Mouse (Mus musculus) macrophage (primary cell): ENCODE data around the gene Fga. TPM values are rescaled to one million over a fixed set of nuclear protein-coding genes. Genes with fewer than 3 reads are reported as not detected.

ENCODE experiments used
- H3K27ac ChIP-seq: fragments of 350-480 bp; formaldehyde crosslinking; 2 replicates; pipeline ENCODE4 v1.9.0; 2021
- H3K36me3 ChIP-seq: fragments of 350-480 bp; formaldehyde crosslinking; 2 replicates; pipeline ENCODE4 v1.9.0; 2021; ENCODE audit errors: inconsistent target
- H3K4me3 ChIP-seq: fragments of 350-480 bp; formaldehyde crosslinking; 2 replicates; pipeline ENCODE4 v1.9.0; 2021; ENCODE audit errors: inconsistent target
- H3K79me2 ChIP-seq: fragments of 350-480 bp; formaldehyde crosslinking; 2 replicates; pipeline ENCODE4 v1.9.0; 2021; ENCODE audit errors: inconsistent target
- WGBS: methylation state at CpG from one replicate; pipeline ENCODE4 v1.1.7; 2026; ENCODE audit warnings: inconsistent platforms; ENCODE audit not compliant: missing documents; 5-methylcytosine and 5-hydroxymethylcytosine counted together
- polyA plus RNA-seq: library from polyadenylated mRNA; stranded (reverse); fragments of 250-400 nt; gene quantifications from 3 replicates; pipeline ENCODE4 v1.2.4, GENCODE M21; 2018; ENCODE audit warnings: inconsistent platforms

Fga gene
- polyA plus RNA-seq, 1 experiment from 2014 or later, result not detected

DNA sequence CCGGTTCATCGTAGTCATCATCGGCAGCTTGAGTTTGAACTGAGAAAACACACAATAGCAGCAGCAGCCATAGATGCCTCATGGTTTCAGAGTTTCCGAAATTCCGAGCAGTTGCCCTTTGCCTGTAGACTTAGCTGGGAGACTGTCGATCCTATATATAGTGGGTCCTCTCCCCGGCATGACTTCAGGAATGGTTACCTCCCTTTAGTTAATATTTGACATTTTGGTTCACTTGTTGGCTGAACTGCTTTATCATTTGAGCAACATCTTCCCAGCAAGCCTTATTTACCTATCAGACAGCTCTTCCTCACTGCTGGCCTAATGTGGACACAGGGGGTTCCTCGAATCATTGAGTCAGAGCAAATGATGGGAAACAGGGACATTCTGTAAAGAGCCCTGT, 23.8 kb downstream of the Fga start, which contains the start of gene Fgb:
Gene Fgb, minus strand, starts transcription at position 184 of the 400 bp plus-strand sequence.
- no peaks in the 10 kb centered on the region for H3K36me3 ChIP-seq
- H3K27ac ChIP-seq, result no peak within 1 kb of the TSS
- H3K4me3 ChIP-seq, result no peak within 1 kb of the TSS
- 93% methylated on average over 8 of the region's 8 CpGs for WGBS
- H3K79me2 ChIP-seq, result no peaks in the 10 kb centered on the region

DNA sequence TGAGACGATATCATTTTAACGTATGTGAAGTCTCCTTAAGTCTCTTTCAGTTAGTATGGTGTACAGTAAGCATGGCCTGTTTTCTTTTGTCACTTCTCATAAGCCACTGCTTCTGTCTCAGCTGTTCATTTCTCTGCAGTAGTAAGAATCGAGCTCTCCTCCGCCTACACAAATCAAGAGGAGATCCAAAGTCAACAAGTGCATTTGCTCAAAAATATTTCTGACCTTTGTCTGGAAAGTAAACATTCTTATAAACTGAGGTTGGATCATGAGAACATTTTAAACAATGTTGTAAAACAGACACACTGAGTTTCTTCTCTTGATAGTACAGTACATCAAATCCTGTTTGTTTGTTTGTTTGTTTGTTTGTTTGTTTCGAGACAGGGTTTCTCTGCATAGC, 24.8 kb downstream of the Fga start:
- H3K27ac ChIP-seq, result no peak overlapping the region
- 94% methylated on average over 5 of the region's 5 CpGs for WGBS
- no peaks in the 10 kb centered on the region for H3K36me3 ChIP-seq
- H3K79me2 ChIP-seq, result peaks cover 3% of the 10 kb centered on the region
- H3K4me3 ChIP-seq, result no peak overlapping the region

DNA sequence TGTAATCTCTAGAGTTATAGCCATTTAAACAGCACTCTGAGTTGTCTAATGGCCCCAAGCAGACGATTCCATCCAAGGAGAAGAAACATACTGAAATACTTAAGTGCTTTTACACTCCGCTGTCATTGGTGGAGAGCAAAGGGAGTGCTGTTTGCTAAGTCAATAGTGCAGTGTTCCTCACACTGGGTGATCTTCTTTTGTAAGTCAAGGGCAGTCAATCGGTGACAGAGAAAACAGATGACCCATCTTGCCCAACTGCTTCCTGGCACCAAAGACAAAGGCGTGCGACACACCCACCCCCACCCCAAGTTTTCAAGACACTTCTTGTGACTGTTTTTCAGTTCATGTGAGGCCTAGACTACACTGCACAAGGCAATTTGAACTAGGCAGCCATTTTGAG, 26.2 kb downstream of the Fga start:
- Histone ChIP-seq H3K27ac (no peak overlapping the region), H3K4me3 (no peak overlapping the region), H3K36me3 (no peaks in the 10 kb centered on the region), H3K79me2 (peaks cover 17% of the 10 kb centered on the region)
- 94% methylated on average over 5 of the region's 5 CpGs for WGBS

DNA sequence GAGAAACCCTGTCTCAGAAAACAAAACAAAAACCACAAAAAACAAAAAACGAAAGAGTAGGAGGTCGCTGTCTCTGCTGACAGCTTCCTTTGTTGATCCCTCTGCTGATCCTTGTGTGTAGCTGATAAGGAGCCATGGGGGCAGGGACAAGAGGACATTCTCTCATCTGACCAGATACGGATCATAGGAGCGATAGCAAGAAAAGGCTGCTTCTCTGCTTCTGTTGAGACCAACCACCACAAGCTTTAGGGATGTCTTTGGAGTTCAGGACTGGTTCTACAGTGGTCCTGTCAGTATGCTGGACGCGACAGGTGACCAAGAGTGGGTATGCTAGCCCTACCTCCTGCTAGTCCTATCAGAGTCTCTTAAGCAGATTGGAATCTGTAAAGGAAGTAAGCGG, 27.2 kb downstream of the Fga start:
- WGBS, result 91% methylated on average over 7 of the region's 7 CpGs
- no peak overlapping the region for H3K4me3 ChIP-seq
- no peaks in the 10 kb centered on the region for H3K36me3 ChIP-seq
- peaks cover 24% of the 10 kb centered on the region for H3K79me2 ChIP-seq
- no peak overlapping the region for H3K27ac ChIP-seq

DNA sequence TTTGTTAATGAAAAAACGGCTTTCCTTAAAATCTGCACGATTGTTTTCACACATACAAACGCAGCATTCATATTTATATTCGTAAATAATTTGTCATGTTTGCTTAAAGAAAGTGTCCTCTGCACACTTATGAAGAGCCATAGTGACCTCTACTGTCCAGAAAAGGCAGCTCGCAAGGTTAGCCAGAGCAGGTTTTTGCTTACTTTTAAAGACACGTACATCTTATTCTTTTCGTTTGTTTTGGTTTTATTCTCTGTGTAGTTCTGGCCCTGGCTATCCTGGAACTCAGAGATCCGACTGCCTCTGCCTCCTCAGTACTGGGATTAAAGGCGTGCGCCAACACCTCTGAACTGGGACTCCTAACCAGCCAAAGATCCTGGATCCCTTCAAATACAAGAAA, 27.9 kb downstream of the Fga start:
- H3K36me3 ChIP-seq, result no peaks in the 10 kb centered on the region
- H3K4me3 ChIP-seq, result no peak overlapping the region
- H3K27ac ChIP-seq, result no peak overlapping the region
- WGBS, result 34% methylated on average over 10 of the region's 10 CpGs
- H3K79me2 ChIP-seq, result peaks cover 24% of the 10 kb centered on the region

DNA sequence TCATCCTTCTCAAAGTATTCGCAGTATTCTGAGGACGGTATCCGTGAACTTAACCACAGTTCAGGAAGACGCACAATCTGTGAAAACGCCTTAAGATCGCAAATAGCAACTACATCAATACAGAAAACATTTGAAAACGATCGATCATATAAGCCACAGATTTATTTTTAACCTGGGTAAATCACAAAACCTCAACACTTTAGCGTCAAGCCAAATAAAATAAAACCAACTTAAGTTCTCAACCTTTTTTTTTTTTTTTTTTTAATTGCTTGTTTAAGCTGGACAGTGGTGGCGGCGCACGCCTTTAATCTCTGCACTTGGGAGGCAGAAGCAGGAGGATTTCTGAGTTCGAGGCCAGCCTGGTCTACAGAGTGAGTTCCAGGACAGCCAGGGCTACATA, 28.9 kb downstream of the Fga start:
- Histone ChIP-seq H3K36me3 (peaks cover 9% of the 10 kb centered on the region), H3K79me2 (peaks cover 24% of the 10 kb centered on the region), H3K4me3 (peak overlapping the region; percentile 36), H3K27ac (no peak overlapping the region)
- WGBS, result 21% methylated on average over 13 of the region's 13 CpGs

DNA sequence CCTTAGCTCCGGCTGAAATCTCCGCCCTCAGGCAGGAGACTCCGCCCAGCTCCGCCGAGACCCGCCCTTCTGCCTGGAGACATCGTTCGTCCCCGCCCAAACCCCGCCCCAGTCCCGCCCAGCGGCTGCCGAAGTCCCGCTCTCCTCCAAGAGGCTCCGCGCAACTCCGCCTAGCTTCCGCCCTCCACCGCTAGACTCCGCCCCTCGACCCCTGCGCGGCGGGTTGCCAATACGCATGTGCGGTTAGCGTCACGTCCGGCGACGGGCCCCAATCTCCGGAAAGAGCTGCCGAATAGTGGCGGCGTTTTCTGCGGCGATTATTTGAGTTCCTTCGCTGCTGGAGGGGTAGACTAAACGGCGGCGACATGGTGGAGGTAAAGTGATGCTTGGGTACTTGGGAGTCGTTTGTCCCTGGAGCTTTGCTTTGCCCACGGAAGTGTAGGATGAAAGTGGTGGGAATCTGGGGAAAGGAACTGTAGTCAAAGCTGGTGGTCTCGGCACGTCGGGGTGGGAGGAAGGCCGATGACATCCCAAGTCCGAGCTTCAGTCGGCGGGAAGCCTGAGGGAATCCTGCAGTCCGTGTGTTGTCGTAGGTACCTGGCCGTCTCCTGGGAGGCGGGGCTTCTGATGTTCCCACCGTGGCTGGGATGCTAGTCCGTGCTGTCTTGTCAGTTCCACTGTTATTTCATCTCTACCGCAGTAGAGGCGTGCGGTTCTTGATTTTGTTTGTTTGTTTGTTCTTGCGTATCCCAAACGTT, 29.6 kb downstream of the Fga start, which contains the start of gene Plrg1:
Gene Plrg1, plus strand, starts transcription at position 242 of the 758 bp plus-strand sequence.
- 0% methylated on average over 60 of the region's 61 CpGs for WGBS
- H3K79me2 ChIP-seq, result peaks cover 24% of the 10 kb centered on the region
- peaks cover 16% of the 10 kb centered on the region for H3K36me3 ChIP-seq

DNA sequence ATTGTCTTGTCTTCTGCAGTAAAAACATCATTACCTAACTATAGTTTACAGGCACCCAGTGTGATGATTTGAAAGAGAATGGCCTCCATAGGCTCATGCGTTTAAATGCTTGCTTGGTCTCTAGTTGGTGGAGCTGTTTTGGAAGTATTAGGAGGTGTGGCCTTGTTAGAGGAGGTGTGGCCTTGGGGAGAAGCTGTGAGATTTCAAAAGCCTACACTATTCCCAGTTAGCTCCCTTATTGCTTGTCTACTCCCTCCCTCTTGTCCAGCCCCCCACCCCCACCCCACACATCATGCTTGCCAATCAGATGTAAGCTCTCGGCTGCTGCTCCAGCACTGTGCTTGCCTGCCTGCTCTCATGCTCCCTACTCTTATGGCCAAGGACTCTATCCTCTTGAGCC, 31.2 kb downstream of the Fga start:
- 92% methylated on average over 1 of the region's 2 CpGs for WGBS
- Histone ChIP-seq H3K79me2 (peaks cover 24% of the 10 kb centered on the region), H3K36me3 (peaks cover 32% of the 10 kb centered on the region), H3K27ac (no peak overlapping the region), H3K4me3 (no peak overlapping the region)

More for the DNA sequence above, 29.6 kb downstream of the Fga start, which contains the start of gene Plrg1:
- peak within 1 kb of the TSS; percentile 97 for H3K4me3 ChIP-seq
- peak within 1 kb of the TSS; percentile 50 for H3K27ac ChIP-seq

DNA sequence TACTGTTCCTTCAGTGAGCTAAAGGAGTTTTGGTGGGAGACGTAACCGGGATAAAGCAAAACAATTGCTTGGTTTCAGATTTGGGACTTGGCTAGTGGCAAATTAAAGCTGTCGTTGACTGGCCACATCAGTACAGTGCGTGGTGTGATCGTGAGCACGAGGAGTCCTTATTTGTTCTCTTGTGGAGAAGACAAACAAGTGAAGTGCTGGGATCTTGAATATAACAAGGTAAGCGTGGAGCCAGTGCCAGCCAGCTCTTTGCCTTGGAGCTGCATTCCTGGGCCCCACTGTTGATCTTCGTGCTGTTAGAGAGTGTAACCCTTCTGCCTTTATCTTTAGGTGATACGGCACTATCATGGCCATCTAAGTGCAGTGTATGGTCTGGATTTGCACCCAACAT, 42.0 kb downstream of the Fga start:
- Histone ChIP-seq H3K36me3 (peaks cover 62% of the 10 kb centered on the region), H3K4me3 (no peak overlapping the region), H3K27ac (no peak overlapping the region), H3K79me2 (no peaks in the 10 kb centered on the region)
- 97% methylated on average over 9 of the region's 9 CpGs for WGBS

DNA sequence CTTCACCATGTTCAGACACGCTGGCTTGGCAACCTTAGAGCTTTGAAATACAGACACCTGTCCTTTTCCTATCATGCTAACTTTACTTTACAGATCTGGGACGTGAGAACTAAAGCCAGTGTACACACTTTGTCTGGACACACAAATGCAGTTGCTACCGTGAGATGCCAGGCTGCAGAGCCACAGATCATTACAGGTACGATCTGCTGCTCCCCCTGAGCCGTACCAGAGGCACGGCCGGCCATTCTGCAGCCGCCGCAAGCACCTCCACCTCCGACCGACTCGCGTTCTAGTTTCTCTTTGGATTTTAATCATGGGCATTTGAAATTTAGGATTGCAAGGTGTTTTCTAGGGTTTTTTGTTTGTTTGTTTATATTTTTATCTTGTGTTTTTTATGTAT, 43.0 kb downstream of the Fga start:
- Histone ChIP-seq H3K79me2 (no peaks in the 10 kb centered on the region), H3K4me3 (no peak overlapping the region), H3K36me3 (peaks cover 60% of the 10 kb centered on the region), H3K27ac (no peak overlapping the region)
- WGBS, result 97% methylated on average over 13 of the region's 13 CpGs

DNA sequence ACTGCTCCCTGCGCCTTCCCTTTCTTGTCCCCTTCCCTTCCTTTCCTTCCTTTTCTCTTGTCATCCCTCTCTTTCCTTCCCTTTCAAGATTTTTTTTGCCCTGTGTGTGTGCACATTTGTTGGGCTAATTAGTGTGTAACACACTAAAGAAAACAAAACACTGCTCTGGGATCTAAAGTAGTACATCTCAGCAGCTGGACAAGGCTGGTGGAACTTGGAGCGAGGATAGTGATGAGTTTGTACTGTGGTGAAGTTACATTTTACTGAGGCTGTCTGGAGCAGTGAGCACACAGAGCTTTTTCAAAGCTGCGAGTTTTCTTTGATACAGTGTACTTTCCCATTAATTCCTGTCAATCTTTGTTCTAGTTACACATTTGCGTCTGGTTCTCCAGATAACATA, 44.4 kb downstream of the Fga start:
- no peak overlapping the region for H3K27ac ChIP-seq
- 96% methylated on average over 4 of the region's 4 CpGs for WGBS
- no peaks in the 10 kb centered on the region for H3K79me2 ChIP-seq
- peaks cover 60% of the 10 kb centered on the region for H3K36me3 ChIP-seq
- no peak overlapping the region for H3K4me3 ChIP-seq

DNA sequence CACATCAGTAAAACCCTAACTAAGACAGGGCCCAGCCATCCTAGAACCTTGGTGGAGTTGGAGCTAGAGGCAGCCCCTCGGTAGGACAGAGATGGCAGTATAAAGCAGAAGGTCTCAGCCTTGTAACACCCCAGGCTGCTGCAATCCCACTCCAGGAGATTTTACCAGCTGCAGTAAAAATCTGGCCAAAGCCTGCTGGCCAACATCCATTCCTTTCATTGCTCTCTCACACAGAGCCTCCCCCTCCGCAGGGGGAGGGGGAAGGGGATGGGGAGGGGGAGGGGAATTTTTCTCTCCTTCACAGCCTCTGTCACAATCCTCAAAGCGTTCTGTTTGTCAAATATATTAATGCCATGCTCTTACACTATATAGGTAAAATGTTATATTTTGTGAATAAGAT, 50.7 kb downstream of the Fga start:
- WGBS, result 64% methylated on average over 3 of the region's 3 CpGs
- Histone ChIP-seq H3K36me3 (peaks cover 9% of the 10 kb centered on the region), H3K4me3 (no peak overlapping the region), H3K27ac (no peak overlapping the region), H3K79me2 (no peaks in the 10 kb centered on the region)

DNA sequence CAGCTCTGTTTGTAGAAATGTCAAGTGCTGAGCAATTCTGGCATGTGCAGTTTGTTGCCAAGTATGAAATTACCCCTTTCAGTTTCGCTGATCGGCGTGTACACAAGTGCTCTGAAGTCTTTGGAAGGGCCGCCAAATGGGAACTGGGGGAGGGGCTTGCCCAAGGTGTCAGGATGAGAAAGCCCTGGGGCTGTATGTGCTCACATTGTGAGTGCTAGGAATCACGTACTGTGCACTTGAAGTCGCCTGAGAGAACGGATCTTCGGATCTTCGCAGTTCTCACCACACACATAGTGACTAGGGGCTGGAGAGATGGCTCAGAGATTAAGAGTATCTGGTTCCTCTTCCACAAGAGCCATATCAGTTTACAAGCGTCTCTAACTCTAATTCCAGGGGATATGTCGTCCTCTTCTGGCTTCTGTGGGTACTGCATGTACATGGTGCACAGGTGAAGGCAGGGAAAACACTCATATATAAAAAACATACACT, 54.7 kb downstream of the Fga start:
- H3K27ac ChIP-seq, result no peak overlapping the region
- H3K36me3 ChIP-seq, result no peaks in the 10 kb centered on the region
- H3K79me2 ChIP-seq, result no peaks in the 10 kb centered on the region
- under 1% methylated on average over 11 of the region's 11 CpGs for WGBS
- peak overlapping the region; percentile 14; the same call in 1 of the 2 replicates for H3K4me3 ChIP-seq
